Mouse (Mus musculus) hindbrain, embryonic 13.5 days (tissue): ENCODE results near the gene Syn3. TPM values are rescaled to one million over a fixed set of nuclear protein-coding genes. Genes with fewer than 3 reads are reported as not detected.

ENCODE experiments used
- ATAC-seq: fragments of 200-750 bp; cut with Nextera tagmentation; 2 replicates; pipeline ENCODE4 v1.8.0; 2017; ENCODE audit warnings: moderate TSS enrichment; ENCODE audit not compliant: low FRiP score
- H3K27ac ChIP-seq: fragments of 300-500 bp; sonication (generic); 2 replicates; pipeline ENCODE4 v1.5.1; 2015; ENCODE audit warnings: inconsistent platforms, mild to moderate bottlenecking, moderate library complexity
- H3K27me3 ChIP-seq: fragments of 300-500 bp; sonication (generic); 2 replicates; pipeline ENCODE4 v1.6.1; 2015; ENCODE audit warnings: mild to moderate bottlenecking, inconsistent platforms
- H3K36me3 ChIP-seq: fragments of 300-500 bp; sonication (generic); 2 replicates; pipeline ENCODE4 v1.6.1; 2015; ENCODE audit warnings: mild to moderate bottlenecking, inconsistent platforms
- H3K4me1 ChIP-seq: fragments of 300-500 bp; sonication (generic); replicated peaks from 2 replicates; pipeline ENCODE4 v1.6.1; 2015; ENCODE audit warnings: inconsistent platforms
- H3K4me2 ChIP-seq: fragments of 300-500 bp; sonication (generic); 2 replicates; pipeline ENCODE4 v1.6.1; 2015; ENCODE audit warnings: inconsistent platforms, mild to moderate bottlenecking, moderate library complexity
- H3K4me3 ChIP-seq: fragments of 300-500 bp; sonication (generic); 2 replicates; pipeline ENCODE4 v1.5.1; 2015; ENCODE audit warnings: mild to moderate bottlenecking, inconsistent platforms
- H3K9ac ChIP-seq: fragments of 300-500 bp; sonication (generic); 2 replicates; pipeline ENCODE4 v1.6.1; 2015; ENCODE audit warnings: mild to moderate bottlenecking, inconsistent platforms
- H3K9me3 ChIP-seq: fragments of 300-500 bp; sonication (generic); 2 replicates; pipeline ENCODE4 v1.6.1; 2016; ENCODE audit warnings: inconsistent platforms
- WGBS: fragments of 180-500 bp; shearing (Covaris S2); methylation state at CpG from one replicate; pipeline ENCODE4 v1.1.7; 2015; 5-methylcytosine and 5-hydroxymethylcytosine counted together
- polyA plus RNA-seq: library from polyadenylated mRNA; unstranded; fragments of >200 nt; fragmentation: Nextera tagmentation; extraction: Ambion mirVana; gene quantifications from 2 replicates; pipeline ENCODE4 v1.2.1, GENCODE M21; 2015

Syn3 gene
- polyA plus RNA-seq, 1 experiment from 2014 or later: 16.7 TPM

GRCm38 (mm10) chr10:86376392-86377185 lies 122.1 kb downstream of the Syn3 start:
- Histone ChIP-seq H3K4me3 (no peak overlapping the region), H3K9me3 (no peaks in the 10 kb centered on the region), H3K27ac (peak overlapping the region; percentile 48; the same call in 1 of the 2 replicates), H3K4me1 (peaks cover 9% of the 10 kb centered on the region), H3K36me3 (no peaks in the 10 kb centered on the region), H3K4me2 (no peak overlapping the region), H3K27me3 (no peaks in the 10 kb centered on the region), H3K9ac (no peak overlapping the region)
- WGBS: 69% methylated on average over 8 of the region's 8 CpGs
- ATAC-seq: peak; percentile 92

- Histone ChIP-seq H3K9ac (no peak overlapping the region), H3K36me3 (no peaks in the 10 kb centered on the region), H3K4me2 (no peak overlapping the region), H3K27ac (no peak overlapping the region), H3K27me3 (no peaks in the 10 kb centered on the region), H3K9me3 (no peaks in the 10 kb centered on the region), H3K4me3 (no peak overlapping the region), H3K4me1 (peaks cover 6% of the 10 kb centered on the region)
- ATAC-seq: peak; percentile 84
- 45% methylated on average over 11 of the region's 11 CpGs for WGBS
Observed at GRCm38 (mm10) chr10:86375903-86376302, 122.8 kb downstream of the Syn3 start.

- Histone ChIP-seq H3K27ac (no peak overlapping the region), H3K9ac (no peak overlapping the region), H3K4me2 (no peak overlapping the region), H3K4me3 (no peak overlapping the region), H3K27me3 (no peaks in the 10 kb centered on the region), H3K4me1 (peaks cover 6% of the 10 kb centered on the region), H3K36me3 (no peaks in the 10 kb centered on the region), H3K9me3 (no peaks in the 10 kb centered on the region)
- no peak for ATAC-seq
- WGBS: 84% methylated on average over 2 of the region's 2 CpGs
Observed at GRCm38 (mm10) chr10:86374061-86374460, 124.6 kb downstream of the Syn3 start.

GRCm38 (mm10) chr10:86371561-86371960 lies 127.1 kb downstream of the Syn3 start:
- H3K27me3 ChIP-seq: no peaks in the 10 kb centered on the region
- ATAC-seq: no peak
- no peaks in the 10 kb centered on the region for H3K36me3 ChIP-seq
- no peaks in the 10 kb centered on the region for H3K9me3 ChIP-seq
- H3K4me3 ChIP-seq: no peak overlapping the region
- H3K4me1 ChIP-seq: peaks cover 2% of the 10 kb centered on the region
- H3K27ac ChIP-seq: no peak overlapping the region
- no peak overlapping the region for H3K4me2 ChIP-seq
- H3K9ac ChIP-seq: no peak overlapping the region

- no peak overlapping the region for H3K4me3 ChIP-seq
- peaks cover 9% of the 10 kb centered on the region for H3K4me1 ChIP-seq
- no peak overlapping the region for H3K27ac ChIP-seq
- ATAC-seq: no peak
- no peaks in the 10 kb centered on the region for H3K27me3 ChIP-seq
- H3K4me2 ChIP-seq: no peak overlapping the region
- H3K9ac ChIP-seq: no peak overlapping the region
- no peaks in the 10 kb centered on the region for H3K9me3 ChIP-seq
- no peaks in the 10 kb centered on the region for H3K36me3 ChIP-seq
- WGBS: 87% methylated on average over 4 of the region's 4 CpGs
Observed at GRCm38 (mm10) chr10:86369346-86369745, 129.3 kb downstream of the Syn3 start.

- peaks cover 9% of the 10 kb centered on the region for H3K4me1 ChIP-seq
- H3K9ac ChIP-seq: no peak overlapping the region
- no peaks in the 10 kb centered on the region for H3K27me3 ChIP-seq
- H3K4me2 ChIP-seq: no peak overlapping the region
- H3K9me3 ChIP-seq: no peaks in the 10 kb centered on the region
- ATAC-seq: no peak
- H3K4me3 ChIP-seq: no peak overlapping the region
- H3K36me3 ChIP-seq: no peaks in the 10 kb centered on the region
- WGBS: 76% methylated on average over 12 of the region's 12 CpGs
- no peak overlapping the region for H3K27ac ChIP-seq
Observed at GRCm38 (mm10) chr10:86368811-86369210, 129.9 kb downstream of the Syn3 start.

- Histone ChIP-seq H3K27me3 (no peaks in the 10 kb centered on the region), H3K4me2 (no peak overlapping the region), H3K4me3 (no peak overlapping the region), H3K9me3 (no peaks in the 10 kb centered on the region), H3K9ac (no peak overlapping the region), H3K27ac (no peak overlapping the region), H3K4me1 (peaks cover 9% of the 10 kb centered on the region), H3K36me3 (no peaks in the 10 kb centered on the region)
- ATAC-seq: no peak
- WGBS: 86% methylated on average over 4 of the region's 4 CpGs
Observed at GRCm38 (mm10) chr10:86367346-86367745, 131.3 kb downstream of the Syn3 start.

- no peaks in the 10 kb centered on the region for H3K27me3 ChIP-seq
- no peak overlapping the region for H3K4me2 ChIP-seq
- H3K36me3 ChIP-seq: no peaks in the 10 kb centered on the region
- no peak overlapping the region for H3K9ac ChIP-seq
- H3K27ac ChIP-seq: peak overlapping the region; percentile 52
- peaks cover 9% of the 10 kb centered on the region for H3K4me1 ChIP-seq
- ATAC-seq: peak; percentile 80
- 37% methylated on average over 5 of the region's 5 CpGs for WGBS
- no peaks in the 10 kb centered on the region for H3K9me3 ChIP-seq
- no peak overlapping the region for H3K4me3 ChIP-seq
Observed at GRCm38 (mm10) chr10:86365632-86366092, 133.0 kb downstream of the Syn3 start.

- Histone ChIP-seq H3K4me3 (no peak overlapping the region), H3K9me3 (no peaks in the 10 kb centered on the region), H3K36me3 (no peaks in the 10 kb centered on the region), H3K27me3 (no peaks in the 10 kb centered on the region), H3K27ac (no peak overlapping the region), H3K4me1 (peaks cover 9% of the 10 kb centered on the region), H3K4me2 (no peak overlapping the region), H3K9ac (no peak overlapping the region)
- ATAC-seq: no peak
- 88% methylated on average over 8 of the region's 8 CpGs for WGBS
Observed at GRCm38 (mm10) chr10:86363669-86364309, 134.9 kb downstream of the Syn3 start.

GRCm38 (mm10) chr10:86359699-86360098 lies 139.0 kb downstream of the Syn3 start:
- Histone ChIP-seq H3K9me3 (no peaks in the 10 kb centered on the region), H3K4me1 (no peaks in the 10 kb centered on the region), H3K9ac (no peak overlapping the region), H3K4me3 (no peak overlapping the region), H3K4me2 (no peak overlapping the region), H3K27ac (no peak overlapping the region), H3K36me3 (no peaks in the 10 kb centered on the region), H3K27me3 (no peaks in the 10 kb centered on the region)
- WGBS: 64% methylated on average over 4 of the region's 4 CpGs
- ATAC-seq: no peak

- Histone ChIP-seq H3K9ac (no peak overlapping the region), H3K27me3 (no peaks in the 10 kb centered on the region), H3K9me3 (no peaks in the 10 kb centered on the region), H3K36me3 (peaks cover 1% of the 10 kb centered on the region; the same call in 1 of the 2 replicates), H3K27ac (no peak overlapping the region), H3K4me3 (no peak overlapping the region), H3K4me2 (no peak overlapping the region), H3K4me1 (no peaks in the 10 kb centered on the region)
- WGBS: 71% methylated on average over 2 of the region's 2 CpGs
- ATAC-seq: no peak
Observed at GRCm38 (mm10) chr10:86359208-86359607, 139.5 kb downstream of the Syn3 start.

- H3K4me2 ChIP-seq: no peak overlapping the region
- H3K27ac ChIP-seq: no peak overlapping the region
- no peaks in the 10 kb centered on the region for H3K4me1 ChIP-seq
- H3K36me3 ChIP-seq: peaks cover 9% of the 10 kb centered on the region; the same call in 1 of the 2 replicates
- no peak for ATAC-seq
- H3K9me3 ChIP-seq: no peaks in the 10 kb centered on the region
- 87% methylated on average over 7 of the region's 7 CpGs for whole genome bisulfite sequencing
- no peak overlapping the region for H3K9ac ChIP-seq
- H3K4me3 ChIP-seq: no peak overlapping the region
- H3K27me3 ChIP-seq: no peaks in the 10 kb centered on the region
Observed at GRCm38 (mm10) chr10:86358307-86358975, 140.3 kb downstream of the Syn3 start.
